Mouse (Mus musculus) MEL (cell line): ENCODE results near the gene Wdfy3. TPM values are rescaled to one million over a fixed set of nuclear protein-coding genes. Genes with fewer than 3 reads are reported as not detected.

Experiments used
- DNase-seq: peaks from one replicate; pipeline ENCODE4 v3.0.0; 2011; ENCODE audit warnings: low read depth, low spot score
- H3K27ac ChIP-seq: 2 replicates; pipeline ENCODE4 v1.5.1; 2012; ENCODE audit warnings: low read depth, mild to moderate bottlenecking, control low read depth, low read length, moderate library complexity; ENCODE audit not compliant: control insufficient read depth
- H3K27me3 ChIP-seq, 2 experiments: fragments of 150-350 bp in 1 of 2; sonication (generic) in 1 of 2; 2 replicates each; pipeline ENCODE4 v1.6.1; 2012; ENCODE audit warnings: low read length in 2 of 2, mild to moderate bottlenecking in 2 of 2, improper control_type of control experiment in 1 of 2, moderate library complexity in 1 of 2; ENCODE audit not compliant: insufficient read depth in 2 of 2, control insufficient read depth in 1 of 2
- H3K36me3 ChIP-seq, 2 experiments: 2 replicates each; pipeline ENCODE4 v1.6.1; 2012 to 2014; ENCODE audit warnings: low read length in 2 of 2, improper control_type of control experiment in 1 of 2, inconsistent platforms in 1 of 2, mild to moderate bottlenecking in 1 of 2; ENCODE audit not compliant: insufficient read depth in 2 of 2, control insufficient read depth in 1 of 2
- H3K4me1 ChIP-seq, 2 experiments: fragments of 150-350 bp in 1 of 2; sonication (generic) in 1 of 2; 2 replicates each; pipeline ENCODE4 v1.6.1; 2012; ENCODE audit warnings: low read length in 2 of 2, improper control_type of control experiment in 1 of 2, mild to moderate bottlenecking in 1 of 2; ENCODE audit not compliant: insufficient read depth in 2 of 2, control insufficient read depth in 1 of 2
- H3K4me3 ChIP-seq, 2 experiments: fragments of 150-350 bp in 1 of 2; sonication (generic) in 1 of 2; 2 replicates each; pipeline ENCODE4 v1.5.1; 2012; ENCODE audit warnings: low read depth in 2 of 2, low read length in 2 of 2, mild to moderate bottlenecking in 2 of 2, moderate library complexity in 2 of 2, control low read depth in 1 of 2, improper control_type of control experiment in 1 of 2; ENCODE audit not compliant: control insufficient read depth in 1 of 2, insufficient read depth in 1 of 2
- H3K79me2 ChIP-seq: 2 replicates; pipeline ENCODE4 v1.6.1; 2012; ENCODE audit warnings: mild to moderate bottlenecking, low read length, moderate library complexity; ENCODE audit not compliant: control insufficient read depth, poor library complexity, insufficient read depth
- H3K9ac ChIP-seq: 2 replicates; pipeline ENCODE4 v1.6.1; 2012; ENCODE audit warnings: low read depth, mild to moderate bottlenecking, control low read depth, low read length, moderate library complexity; ENCODE audit not compliant: control insufficient read depth, poor library complexity, severe bottlenecking
- H3K9me3 ChIP-seq: fragments of 150-350 bp; sonication (generic); replicated peaks from 2 replicates; pipeline ENCODE4 v1.6.1; 2012; ENCODE audit warnings: mild to moderate bottlenecking, low read length, improper control_type of control experiment, moderate library complexity; ENCODE audit not compliant: insufficient read depth
- BHLHE40 ChIP-seq: IDR thresholded peaks from 2 replicates; pipeline ENCODE4 v1.6.1; 2012; ENCODE audit warnings: low read depth, mild to moderate bottlenecking, inconsistent platforms, low read length, improper control_type of control experiment, borderline replicate concordance
- CHD1 ChIP-seq: IDR thresholded peaks from 2 replicates; pipeline ENCODE4 v1.6.1; 2012; ENCODE audit warnings: low read depth, mild to moderate bottlenecking, inconsistent platforms, low read length, improper control_type of control experiment
- CHD2 ChIP-seq: IDR thresholded peaks from 2 replicates; pipeline ENCODE4 v1.6.1; 2011; ENCODE audit warnings: low read length, improper control_type of control experiment
- E2F4 ChIP-seq: IDR thresholded peaks from 2 replicates; pipeline ENCODE4 v1.6.1; 2011; ENCODE audit warnings: low read depth, low read length, improper control_type of control experiment, borderline replicate concordance
- ELF1 ChIP-seq: IDR thresholded peaks from 2 replicates; pipeline ENCODE4 v1.6.1; 2014; ENCODE audit warnings: low read depth, mild to moderate bottlenecking, inconsistent platforms, low read length, improper control_type of control experiment, moderate library complexity
- ETS1 ChIP-seq: IDR thresholded peaks from 2 replicates; pipeline ENCODE4 v1.6.1; 2012; ENCODE audit warnings: low read depth, mild to moderate bottlenecking, inconsistent platforms, low read length, improper control_type of control experiment, moderate library complexity
- GABPA ChIP-seq: IDR thresholded peaks from 2 replicates; pipeline ENCODE4 v1.6.1; 2012; ENCODE audit warnings: low read depth, mild to moderate bottlenecking, inconsistent platforms, low read length, improper control_type of control experiment, moderate library complexity
- HCFC1 ChIP-seq: IDR thresholded peaks from 2 replicates; pipeline ENCODE4 v1.6.1; 2012; ENCODE audit warnings: low read depth, mild to moderate bottlenecking, inconsistent platforms, low read length, improper control_type of control experiment, moderate library complexity
- KAT2A ChIP-seq: conservative IDR thresholded peaks from 2 replicates; pipeline ENCODE4 v1.6.1; 2012; ENCODE audit warnings: low read depth, low read length, improper control_type of control experiment, inconsistent platforms
- MAFK ChIP-seq: IDR thresholded peaks from 2 replicates; pipeline ENCODE4 v1.6.1; 2011; ENCODE audit warnings: low read depth, mild to moderate bottlenecking, low read length, improper control_type of control experiment, borderline replicate concordance
- MAX ChIP-seq: IDR thresholded peaks from 2 replicates; pipeline ENCODE4 v1.6.1; 2011; ENCODE audit warnings: low read length, improper control_type of control experiment
- MXI1 ChIP-seq: IDR thresholded peaks from 2 replicates; pipeline ENCODE4 v1.6.1; 2011; ENCODE audit warnings: mild to moderate bottlenecking, low read depth, low read length, improper control_type of control experiment
- MYB ChIP-seq: IDR thresholded peaks from 2 replicates; pipeline ENCODE4 v1.6.1; 2011; ENCODE audit warnings: mild to moderate bottlenecking, low read depth, low read length, improper control_type of control experiment
- MYC ChIP-seq: IDR thresholded peaks from 2 replicates; pipeline ENCODE4 v1.6.1; 2011; ENCODE audit warnings: low read depth, mild to moderate bottlenecking, low read length, improper control_type of control experiment, moderate library complexity
- NRF1 ChIP-seq: IDR thresholded peaks from 2 replicates; pipeline ENCODE4 v1.6.1; 2014; ENCODE audit warnings: low read depth, mild to moderate bottlenecking, inconsistent platforms, low read length, improper control_type of control experiment, moderate library complexity; ENCODE audit not compliant: poor library complexity, insufficient read depth, severe bottlenecking
- POLR2AphosphoS2 ChIP-seq: IDR thresholded peaks from 2 replicates; pipeline ENCODE4 v1.6.1; 2011; ENCODE audit warnings: low read length, improper control_type of control experiment
- RAD21 ChIP-seq: IDR thresholded peaks from 2 replicates; pipeline ENCODE4 v1.6.1; 2011; ENCODE audit warnings: mild to moderate bottlenecking, low read depth, low read length, improper control_type of control experiment
- RCOR1 ChIP-seq: IDR thresholded peaks from 2 replicates; pipeline ENCODE4 v1.6.1; 2012; ENCODE audit warnings: low read depth, mild to moderate bottlenecking, inconsistent platforms, low read length, improper control_type of control experiment
- SIN3A ChIP-seq: IDR thresholded peaks from 2 replicates; pipeline ENCODE4 v1.6.1; 2012; ENCODE audit warnings: low read length, improper control_type of control experiment, inconsistent platforms
- SMC3 ChIP-seq: IDR thresholded peaks from 2 replicates; pipeline ENCODE4 v1.6.1; 2011; ENCODE audit warnings: low read depth, low read length, improper control_type of control experiment
- TAL1 ChIP-seq: IDR thresholded peaks from 2 replicates; pipeline ENCODE4 v1.6.1; 2012; ENCODE audit warnings: mild to moderate bottlenecking, inconsistent platforms, low read length, moderate library complexity, mixed read lengths
- TCF12 ChIP-seq: IDR thresholded peaks from 2 replicates; pipeline ENCODE4 v1.6.1; 2014; ENCODE audit warnings: low read depth, mild to moderate bottlenecking, inconsistent platforms, low read length, improper control_type of control experiment, moderate library complexity
- UBTF ChIP-seq: IDR thresholded peaks from 2 replicates; pipeline ENCODE4 v1.6.1; 2012; ENCODE audit warnings: low read depth, mild to moderate bottlenecking, inconsistent platforms, low read length, improper control_type of control experiment, moderate library complexity, borderline replicate concordance; ENCODE audit not compliant: insufficient read depth
- USF2 ChIP-seq, 2 experiments: IDR thresholded peaks; 2 replicates each; pipeline ENCODE4 v1.6.1; 2011 to 2012; ENCODE audit warnings: improper control_type of control experiment in 2 of 2, low read length in 2 of 2, borderline replicate concordance in 1 of 2, inconsistent platforms in 1 of 2, low read depth in 1 of 2, mild to moderate bottlenecking in 1 of 2; ENCODE audit not compliant: insufficient read depth in 1 of 2
- ZMIZ1 ChIP-seq: IDR thresholded peaks from 2 replicates; pipeline ENCODE4 v1.6.1; 2012; ENCODE audit warnings: low read depth, mild to moderate bottlenecking, inconsistent platforms, low read length, improper control_type of control experiment, moderate library complexity
- polyA plus RNA-seq, 2 experiments: library from polyadenylated mRNA; stranded (reverse) in 1 of 2; unstranded in 1 of 2; fragments of >175 nt in 1 of 2; fragments of >200 nt in 1 of 2; gene quantifications; 2 replicates each; pipeline versions ENCODE4 v1.2.1 to v1.2.4; 2012; ENCODE audit warnings: low replicate concordance in 2 of 2, low read depth in 1 of 2; ENCODE audit not compliant: insufficient read length in 2 of 2, insufficient read depth in 1 of 2, missing spikeins in 1 of 2
- total RNA-seq: library from RNA; depleted of rRNA; stranded (reverse); fragments of 300-350 nt; gene quantifications from 2 replicates; pipeline ENCODE4 v1.2.3, GENCODE M21; 2012

Gene Wdfy3
- total and polyA plus RNA-seq, 3 experiments: 10.0 to 21.3 (median 11.9) TPM

- H3K9me3 ChIP-seq: no peaks in the 10 kb centered on the region
- DNase-seq: no peak
- no peaks in the 10 kb centered on the region; a peak in 1 of 4 replicates for H3K4me1 ChIP-seq
- H3K4me3 ChIP-seq: no peak overlapping the region
- TF ChIP-seq MAX (no peak), ELF1 (no peak), GABPA (no peak), MAFK (no peak), ZMIZ1 (no peak), POLR2AphosphoS2 (no peak), BHLHE40 (no peak), MXI1 (no peak), ETS1 (no peak), E2F4 (no peak), RCOR1 (no peak), RAD21 (no peak), KAT2A (no peak), HCFC1 (no peak), UBTF (no peak), SMC3 (no peak), CHD1 (no peak), MYB (no peak), TAL1 (no peak)
- H3K27me3 ChIP-seq: no peaks in the 10 kb centered on the region
- peaks cover 0 to 1% of the 10 kb centered on the region in 2 experiments; a peak in 2 of 4 replicates for H3K36me3 ChIP-seq
- H3K27ac ChIP-seq: no peak overlapping the region
- no peak overlapping the region for H3K9ac ChIP-seq
- peaks cover 1% of the 10 kb centered on the region; the same call in 1 of the 2 replicates for H3K79me2 ChIP-seq
These were observed 70.8 kb downstream of the Wdfy3 start for GRCm38 (mm10) chr5:101998971-101999370.

GRCm38 (mm10) chr5:101996036-101996735, 73.5 kb downstream of the Wdfy3 start:
- no peak for TF ChIP-seq MYC
- TF ChIP-seq ETS1: no peak
- no peak for TF ChIP-seq UBTF
- no peak for TF ChIP-seq CHD2
- no peak for TF ChIP-seq NRF1
- no peak for TF ChIP-seq SIN3A
- no peak for TF ChIP-seq TAL1
- no peak for TF ChIP-seq USF2 (IDR thresholded peaks at IDR 0.05; ENCODE audit: borderline replicate concordance in 1 of 2, insufficient read depth in 1 of 2, low read depth in 1 of 2, low read length in 2 of 2)
- no peak for TF ChIP-seq TCF12
- Histone ChIP-seq H3K9ac (no peak overlapping the region), H3K4me3 (no peak overlapping the region), H3K9me3 (no peaks in the 10 kb centered on the region), H3K4me1 (no peaks in the 10 kb centered on the region), H3K36me3 (no peaks in the 10 kb centered on the region; a peak in 1 of 4 replicates), H3K79me2 (no peaks in the 10 kb centered on the region; the same call in 1 of the 2 replicates), H3K27ac (no peak overlapping the region), H3K27me3 (no peaks in the 10 kb centered on the region)
- no peak for DNase-seq
